In the genomic region with DNA sequence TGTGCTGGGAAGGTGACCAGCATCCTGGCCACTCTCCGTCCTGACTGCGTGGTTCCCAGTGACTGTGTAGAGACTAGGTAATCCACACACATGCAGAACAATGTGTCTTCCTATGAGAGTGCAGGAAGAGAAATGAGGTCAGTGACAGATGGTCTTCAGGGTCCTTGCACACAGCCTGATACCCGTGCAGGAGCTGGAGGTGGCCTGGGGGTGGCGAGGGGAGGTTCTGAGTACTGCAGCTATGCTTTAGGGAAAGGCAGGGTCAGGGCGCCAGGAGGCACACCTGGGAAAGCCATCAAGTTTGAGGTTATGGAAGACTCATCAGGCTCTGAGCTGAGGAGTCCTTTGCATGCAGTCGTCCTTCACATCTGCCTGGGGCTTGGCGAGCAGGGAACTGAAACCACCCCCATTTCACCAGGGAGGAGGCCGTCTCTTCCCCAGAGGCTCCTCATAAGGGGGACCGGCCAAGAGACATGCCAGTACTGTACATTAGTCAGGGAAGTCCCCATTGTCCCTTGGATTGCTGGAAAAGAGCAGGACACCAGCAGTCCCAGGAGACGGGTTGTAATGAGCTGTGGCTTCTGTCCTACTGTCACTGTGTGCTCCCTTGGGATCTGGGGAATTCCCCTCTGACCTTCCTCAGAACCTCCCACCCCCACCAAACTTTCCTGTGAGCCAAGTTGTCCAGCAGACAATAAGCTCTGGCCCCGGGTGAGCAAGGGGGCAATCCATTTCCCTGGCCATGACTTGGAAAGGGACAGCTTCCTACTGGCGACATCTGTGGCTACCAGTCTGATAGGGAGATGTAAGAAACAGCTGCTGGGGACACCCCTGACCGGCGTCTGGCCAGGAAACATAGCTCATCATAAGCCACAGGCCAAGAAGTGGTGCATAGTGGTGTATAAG, we compare ENCODE assay signal across 8 mouse cellular contexts. TPM values are rescaled to one million over a fixed set of nuclear protein-coding genes. Genes with fewer than 3 reads are reported as not detected.
DNase-seq lines count a peak whose midpoint lies in the region; ATAC-seq lines count a peak whose summit lies in the region.

No protein-coding gene starts in this region.

- H3K27ac ChIP-seq in forebrain, embryonic 10.5 days = peak overlapping the region; percentile 48; the same call in 1 of the 2 replicates
- H3K27ac ChIP-seq in forebrain, embryonic 16.5 days (ENCODE audit: low read length) = no peak overlapping the region
- peak overlapping the region; percentile 48 for H3K27ac ChIP-seq in heart, embryonic 13.5 days (replicated peaks)
- 0 out of 2 replicates have a peak overlapping the region, but pooled peaks have one; percentile 42 for H3K27ac ChIP-seq in limb, embryonic 11.5 days (replicated peaks; ENCODE audit: low read depth, low read length)
- H3K27ac ChIP-seq in liver, embryonic 11.5 days (ENCODE audit: low read depth, low read length) = no peak overlapping the region

- H3K27me3 ChIP-seq in forebrain, embryonic 10.5 days (ENCODE audit: poor library complexity, severe bottlenecking) = no peaks in the 10 kb centered on the region
- H3K27me3 ChIP-seq in forebrain, embryonic 16.5 days (replicated peaks; ENCODE audit: control insufficient read depth, insufficient read depth, low read length) = no peaks in the 10 kb centered on the region
- H3K27me3 ChIP-seq in heart, embryonic 13.5 days (replicated peaks) = no peaks in the 10 kb centered on the region
- H3K27me3 ChIP-seq in limb, embryonic 11.5 days (ENCODE audit: control insufficient read depth, insufficient read depth, low read length) = no peaks in the 10 kb centered on the region
- no peaks in the 10 kb centered on the region for H3K27me3 ChIP-seq in liver, embryonic 11.5 days (replicated peaks; ENCODE audit: control insufficient read depth, insufficient read depth, low read length)

- no peak overlapping the region for H3K4me2 ChIP-seq in forebrain, embryonic 16.5 days (ENCODE audit: low read length)
- no peak overlapping the region; the same call in 1 of the 2 replicates for H3K4me2 ChIP-seq in heart, embryonic 13.5 days
- no peak overlapping the region for H3K4me2 ChIP-seq in limb, embryonic 11.5 days (ENCODE audit: low read depth, severe bottlenecking)
- H3K4me2 ChIP-seq in liver, embryonic 11.5 days = no peak overlapping the region; the same call in 1 of the 2 replicates

- H3K36me3 ChIP-seq in forebrain, embryonic 10.5 days (replicated peaks) = peaks cover 18% of the 10 kb centered on the region
- no peaks in the 10 kb centered on the region for H3K36me3 ChIP-seq in forebrain, embryonic 16.5 days (ENCODE audit: control insufficient read depth, insufficient read depth)
- H3K36me3 ChIP-seq in heart, embryonic 13.5 days = peaks cover 7% of the 10 kb centered on the region
- no peaks in the 10 kb centered on the region for H3K36me3 ChIP-seq in limb, embryonic 11.5 days (ENCODE audit: control insufficient read depth, insufficient read depth, low read length)
- peaks cover 7% of the 10 kb centered on the region; the same call in 1 of the 2 replicates for H3K36me3 ChIP-seq in liver, embryonic 11.5 days (ENCODE audit: control insufficient read depth, insufficient read depth, low read length)

- no peak for DNase-seq in forebrain, embryonic 10.5 days (ENCODE audit: extremely low spot score, low spot score)
- DNase-seq in Muller cell, postnatal 12 days (ENCODE audit: inconsistent ontology term) = peak; percentile 72
- peak; percentile 32 for DNase-seq in limb, embryonic 11.5 days (ENCODE audit: low spot score)
- DNase-seq in yolk sac, embryonic 10.5 days (ENCODE audit: low spot score) = no peak
- DNase-seq in liver, embryonic 11.5 days (ENCODE audit: low spot score) = no peak
- no peak for DNase-seq in right cerebral cortex, postnatal 36 days (ENCODE audit: low spot score in 2 of 2)

- no peak overlapping the region for H3K9ac ChIP-seq in forebrain, embryonic 16.5 days (replicated peaks; ENCODE audit: low read depth, low read length)
- peak overlapping the region; percentile 42 for H3K9ac ChIP-seq in heart, embryonic 13.5 days
- H3K9ac ChIP-seq in limb, embryonic 11.5 days (ENCODE audit: low read length) = no peak overlapping the region; the same call in 1 of the 2 replicates
- no peak overlapping the region for H3K9ac ChIP-seq in liver, embryonic 11.5 days (ENCODE audit: low read depth, low read length)

- WGBS in forebrain, embryonic 10.5 days = 72% methylated on average over 14 of the region's 14 CpGs
- 70% methylated on average over 14 of the region's 14 CpGs for WGBS in forebrain, embryonic 16.5 days
- WGBS in heart, embryonic 13.5 days = 47% methylated on average over 14 of the region's 14 CpGs
- WGBS in limb, embryonic 11.5 days = 57% methylated on average over 14 of the region's 14 CpGs
- WGBS in liver, embryonic 11.5 days = 55% methylated on average over 14 of the region's 14 CpGs

- H3K4me3 ChIP-seq in forebrain, embryonic 10.5 days = no peak overlapping the region
- H3K4me3 ChIP-seq in forebrain, embryonic 16.5 days (replicated peaks; ENCODE audit: low read length) = no peak overlapping the region
- H3K4me3 ChIP-seq in heart, embryonic 13.5 days = no peak overlapping the region
- H3K4me3 ChIP-seq in limb, embryonic 11.5 days (ENCODE audit: low read depth, low read length) = no peak overlapping the region
- no peak overlapping the region for H3K4me3 ChIP-seq in liver, embryonic 11.5 days (ENCODE audit: low read depth, low read length)

- no peaks in the 10 kb centered on the region for H3K9me3 ChIP-seq in forebrain, embryonic 10.5 days
- H3K9me3 ChIP-seq in forebrain, embryonic 16.5 days (ENCODE audit: control insufficient read depth, low read length) = no peaks in the 10 kb centered on the region
- no peaks in the 10 kb centered on the region for H3K9me3 ChIP-seq in heart, embryonic 13.5 days
- H3K9me3 ChIP-seq in limb, embryonic 11.5 days (ENCODE audit: control insufficient read depth, low read length) = no peaks in the 10 kb centered on the region
- no peaks in the 10 kb centered on the region for H3K9me3 ChIP-seq in liver, embryonic 11.5 days (ENCODE audit: control insufficient read depth, low read length)

- H3K4me1 ChIP-seq in forebrain, embryonic 10.5 days = peaks cover 88% of the 10 kb centered on the region
- H3K4me1 ChIP-seq in forebrain, embryonic 16.5 days (replicated peaks; ENCODE audit: control insufficient read depth, insufficient read depth, low read length) = peaks cover 28% of the 10 kb centered on the region
- peaks cover 86% of the 10 kb centered on the region for H3K4me1 ChIP-seq in heart, embryonic 13.5 days
- H3K4me1 ChIP-seq in limb, embryonic 11.5 days (ENCODE audit: control insufficient read depth, insufficient read depth, low read length) = peaks cover 34% of the 10 kb centered on the region
- H3K4me1 ChIP-seq in liver, embryonic 11.5 days (replicated peaks; ENCODE audit: control insufficient read depth, insufficient read depth, low read length) = peaks cover 62% of the 10 kb centered on the region

- no peak for ATAC-seq in forebrain, embryonic 16.5 days
- ATAC-seq in heart, embryonic 13.5 days (ENCODE audit: extremely low read depth, insufficient number of reproducible peaks, low FRiP score, low TSS enrichment) = no peak
- ATAC-seq in limb, embryonic 11.5 days (ENCODE audit: insufficient number of reproducible peaks, low FRiP score, low TSS enrichment, low read depth) = no peak
- ATAC-seq in liver, embryonic 11.5 days (replicated peaks; ENCODE audit: low FRiP score) = no peak

RNA-seq across cellular contexts. Expression of gene Samd4b, which starts 4.5 kb away (rescaled TPM):
- polyA plus RNA-seq in forebrain, embryonic 10.5 days (2016; fragmentation: Nextera tagmentation; extraction: Ambion mirVana) = 29.9 and 30.7 TPM in 2 replicates
- 25.3 and 26.3 TPM in 2 replicates for polyA plus RNA-seq in forebrain, embryonic 16.5 days (2015; fragmentation: Nextera tagmentation; extraction: Ambion mirVana)
- 18.7 and 23.3 TPM in 2 replicates for polyA plus RNA-seq in heart, embryonic 13.5 days (2015; fragmentation: Nextera tagmentation; extraction: Ambion mirVana)
- 37.5 and 37.6 TPM in 2 replicates for polyA plus RNA-seq in limb, embryonic 11.5 days (2014; fragmentation: Nextera tagmentation; extraction: Ambion mirVana)
- 17.4 and 18.6 TPM in 2 replicates for polyA plus RNA-seq in liver, embryonic 11.5 days (2014; fragmentation: Nextera tagmentation; extraction: Ambion mirVana)

RNA-seq across cellular contexts. Expression of gene Pak4, which starts 4.5 kb away (rescaled TPM):
- 66.0 and 69.9 TPM in 2 replicates for polyA plus RNA-seq in forebrain, embryonic 10.5 days (2016; fragmentation: Nextera tagmentation; extraction: Ambion mirVana)
- 25.5 and 26.7 TPM in 2 replicates for polyA plus RNA-seq in forebrain, embryonic 16.5 days (2015; fragmentation: Nextera tagmentation; extraction: Ambion mirVana)
- polyA plus RNA-seq in heart, embryonic 13.5 days (2015; fragmentation: Nextera tagmentation; extraction: Ambion mirVana) = 27.9 and 30.5 TPM in 2 replicates
- 37.4 and 44.5 TPM in 2 replicates for polyA plus RNA-seq in limb, embryonic 11.5 days (2014; fragmentation: Nextera tagmentation; extraction: Ambion mirVana)
- polyA plus RNA-seq in liver, embryonic 11.5 days (2014; fragmentation: Nextera tagmentation; extraction: Ambion mirVana) = 34.0 and 35.3 TPM in 2 replicates

RNA-seq across cellular contexts. Expression of gene Acp7, which starts 37.7 kb away (rescaled TPM):
- polyA plus RNA-seq in forebrain, embryonic 10.5 days (2016; fragmentation: Nextera tagmentation; extraction: Ambion mirVana) = not detected in 2 replicates
- polyA plus RNA-seq in forebrain, embryonic 16.5 days (2015; fragmentation: Nextera tagmentation; extraction: Ambion mirVana) = not detected in 2 replicates
- not detected in 2 replicates for polyA plus RNA-seq in heart, embryonic 13.5 days (2015; fragmentation: Nextera tagmentation; extraction: Ambion mirVana)
- polyA plus RNA-seq in limb, embryonic 11.5 days (2014; fragmentation: Nextera tagmentation; extraction: Ambion mirVana) = not detected in 2 replicates
- not detected in 2 replicates for polyA plus RNA-seq in liver, embryonic 11.5 days (2014; fragmentation: Nextera tagmentation; extraction: Ambion mirVana)

RNA-seq across cellular contexts. Expression of gene Nccrp1, which starts 46.4 kb away (rescaled TPM):
- polyA plus RNA-seq in forebrain, embryonic 10.5 days (2016; fragmentation: Nextera tagmentation; extraction: Ambion mirVana) = not detected in 2 replicates
- polyA plus RNA-seq in forebrain, embryonic 16.5 days (2015; fragmentation: Nextera tagmentation; extraction: Ambion mirVana) = not detected in 2 replicates
- not detected in 2 replicates for polyA plus RNA-seq in heart, embryonic 13.5 days (2015; fragmentation: Nextera tagmentation; extraction: Ambion mirVana)
- not detected in 2 replicates for polyA plus RNA-seq in limb, embryonic 11.5 days (2014; fragmentation: Nextera tagmentation; extraction: Ambion mirVana)
- not detected in 2 replicates for polyA plus RNA-seq in liver, embryonic 11.5 days (2014; fragmentation: Nextera tagmentation; extraction: Ambion mirVana)

RNA-seq across cellular contexts. Expression of gene Sycn, which starts 52.8 kb away (rescaled TPM):
- polyA plus RNA-seq in forebrain, embryonic 10.5 days (2016; fragmentation: Nextera tagmentation; extraction: Ambion mirVana) = not detected in 2 replicates
- not detected in 2 replicates for polyA plus RNA-seq in forebrain, embryonic 16.5 days (2015; fragmentation: Nextera tagmentation; extraction: Ambion mirVana)
- polyA plus RNA-seq in heart, embryonic 13.5 days (2015; fragmentation: Nextera tagmentation; extraction: Ambion mirVana) = not detected in 2 replicates
- polyA plus RNA-seq in limb, embryonic 11.5 days (2014; fragmentation: Nextera tagmentation; extraction: Ambion mirVana) = not detected in 2 replicates
- polyA plus RNA-seq in liver, embryonic 11.5 days (2014; fragmentation: Nextera tagmentation; extraction: Ambion mirVana) = not detected in 2 replicates

Comparison
In these comparisons a context has a peak if more than half of its experiments do, and no peak if none do; other contexts are left out.
1. H3K27ac ChIP-seq: peak in forebrain, embryonic 10.5 days (single experiment), heart, embryonic 13.5 days (single experiment) and limb, embryonic 11.5 days (single experiment); none in forebrain, embryonic 16.5 days (single experiment) and liver, embryonic 11.5 days (single experiment).
2. DNase-seq: peak in Muller cell, postnatal 12 days (single experiment) and limb, embryonic 11.5 days (single experiment); none in forebrain, embryonic 10.5 days (single experiment), yolk sac, embryonic 10.5 days (single experiment), liver, embryonic 11.5 days (single experiment) and right cerebral cortex, postnatal 36 days (0 of 2).